Mouse (Mus musculus) cerebellum, adult 11 months (tissue): ENCODE results near the gene Ldlrap1.
A peak's percentile ranks its signal among the peaks of the same experiment; 100 is the strongest.
"Not testable (repeated sequence)": the region's sequence is repeated elsewhere in the genome, so short reads cannot be mapped to it uniquely, and the experiment has no call there.

Source experiments
- DNase-seq: peaks from one replicate; pipeline ENCODE4 v3.0.0; 2022

Ldlrap1 gene

DNA sequence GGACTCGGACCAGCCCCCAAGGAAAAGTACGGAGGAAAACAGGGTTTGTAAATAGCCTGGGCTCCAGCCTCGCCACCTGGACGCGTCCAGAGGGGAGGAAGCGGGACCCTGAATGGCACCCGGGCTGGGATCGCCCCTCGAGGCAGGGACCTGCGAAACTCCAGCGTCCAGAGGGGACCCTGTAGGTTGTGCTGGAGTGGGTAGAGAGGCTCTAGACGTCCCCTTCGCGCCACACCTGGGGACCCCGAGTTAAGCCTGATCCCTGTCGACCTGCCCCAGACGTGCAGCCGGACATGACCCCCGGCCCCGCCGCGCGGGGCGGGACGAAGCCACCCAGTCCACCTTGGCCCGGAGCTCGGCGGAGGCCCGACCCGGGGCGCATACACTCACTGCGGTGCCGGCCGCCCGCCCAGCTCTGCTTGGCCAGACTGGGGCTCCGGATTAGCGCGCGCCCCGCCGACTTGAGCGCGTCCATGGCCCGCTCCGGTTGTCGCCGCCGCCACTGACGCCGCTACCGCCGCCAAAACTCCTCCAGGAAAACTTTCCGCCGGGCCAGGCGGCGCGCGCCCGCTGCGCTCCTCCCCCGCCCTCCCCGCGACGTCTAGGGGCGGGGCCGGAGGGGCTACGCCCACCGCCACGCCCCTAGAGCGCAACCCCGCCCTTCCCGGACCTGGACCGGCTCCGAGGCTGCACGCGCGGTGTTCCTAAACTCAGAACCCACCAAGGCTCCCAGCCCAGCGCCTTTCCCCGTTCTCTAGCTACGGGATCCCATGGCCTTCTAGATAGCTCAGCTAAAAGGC, at the start of gene Ldlrap1:
Gene Ldlrap1, minus strand, starts transcription at position 599 of the 800 bp plus-strand sequence.
- peak; percentile 71 for DNase-seq

DNA sequence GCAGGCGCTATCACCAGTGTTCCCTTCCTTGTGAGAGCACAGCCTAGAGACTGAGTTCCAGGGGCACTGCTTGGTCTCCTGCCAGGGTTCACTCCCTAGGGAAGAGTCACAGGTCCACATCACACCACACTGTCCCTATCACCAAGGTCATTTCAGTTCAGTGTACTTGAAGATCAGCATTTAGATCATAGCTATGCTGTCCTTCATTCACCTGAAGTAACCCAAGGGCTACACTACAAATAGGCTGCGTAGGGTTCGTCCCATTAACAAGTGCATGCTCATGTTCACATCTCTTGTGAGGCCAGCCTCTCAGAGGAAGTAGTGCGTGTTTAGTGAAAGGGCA, 46.4 kb upstream of the Ldlrap1 start:
- DNase-seq, result no peak

DNA sequence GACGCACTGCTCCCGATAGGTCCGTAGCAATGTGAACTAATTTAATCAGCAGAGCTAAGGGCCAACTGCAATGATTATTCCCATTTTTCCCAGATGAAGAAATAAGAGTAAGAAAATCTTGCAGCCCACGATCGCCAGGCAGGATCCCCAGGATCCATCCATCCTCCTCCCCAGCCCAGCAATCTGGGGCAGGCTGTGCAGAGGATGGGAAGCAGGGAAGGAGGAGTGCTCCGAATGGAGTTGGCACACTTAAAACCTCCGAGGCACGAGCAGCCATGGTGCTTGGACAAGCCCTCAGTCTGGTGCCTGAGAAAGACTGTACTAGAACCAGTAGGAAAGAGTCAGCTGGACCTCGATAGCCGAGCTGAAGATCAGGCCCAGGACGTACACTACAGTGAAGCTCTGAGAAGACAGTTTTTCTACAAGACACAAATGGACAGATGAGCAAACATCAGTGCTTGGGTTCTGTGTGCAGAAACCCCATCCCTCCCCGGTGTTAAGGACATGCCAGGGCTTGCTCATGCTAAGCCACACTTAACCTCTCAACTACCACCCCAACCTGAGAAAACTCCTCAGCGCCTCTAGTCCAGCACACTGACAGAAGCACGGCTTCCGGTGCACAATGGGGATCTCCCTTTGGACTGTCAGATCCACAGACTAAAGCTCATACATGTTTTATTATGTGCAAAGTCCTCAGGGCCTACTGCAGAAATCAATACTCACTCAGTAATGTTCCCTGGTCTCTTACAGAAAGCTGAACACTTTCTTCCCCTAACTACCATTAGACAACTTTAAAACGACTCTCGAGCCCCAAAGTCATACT, 45.8 kb upstream of the Ldlrap1 start:
- DNase-seq, result no peak

DNA sequence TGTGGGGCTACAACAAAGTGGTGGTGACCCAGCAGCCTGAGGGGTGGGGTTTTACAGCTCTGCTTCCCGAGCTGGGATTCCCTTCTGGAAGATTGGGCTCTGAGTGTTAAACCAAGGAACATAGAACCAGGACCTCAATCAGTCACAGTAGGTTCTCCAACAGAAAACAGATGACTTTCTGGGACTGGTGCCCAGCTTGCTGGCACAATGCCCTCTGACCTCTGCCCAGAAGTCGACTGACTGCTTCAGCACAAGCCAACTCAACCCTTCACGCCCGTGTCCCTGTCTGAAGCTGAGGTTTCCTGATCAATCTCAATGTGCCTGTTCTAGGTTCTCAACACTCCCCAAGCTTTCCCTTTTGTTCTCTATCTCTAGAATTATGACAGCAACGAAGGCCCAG, 36.9 kb upstream of the Ldlrap1 start:
- peak; percentile 66 for DNase-seq

DNA sequence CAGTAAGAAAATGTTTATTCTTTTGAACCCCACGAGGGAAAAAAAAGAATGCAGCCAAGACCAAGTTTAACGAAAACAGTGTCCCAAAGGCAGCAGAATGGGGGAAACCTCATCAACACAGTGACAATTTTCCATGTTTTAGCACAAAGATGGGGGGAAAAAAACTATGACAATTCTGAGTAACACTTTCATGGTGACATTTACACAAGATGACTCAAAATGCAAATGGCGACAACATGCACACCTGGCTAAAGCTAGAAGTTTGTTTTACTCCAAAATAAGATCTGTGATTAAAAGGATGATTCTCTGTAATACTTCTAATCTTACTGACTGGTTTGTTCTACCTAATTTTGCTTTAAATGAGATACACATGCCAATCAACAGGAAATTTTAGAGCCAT, 34.9 kb upstream of the Ldlrap1 start:
- DNase-seq, result no peak

DNA sequence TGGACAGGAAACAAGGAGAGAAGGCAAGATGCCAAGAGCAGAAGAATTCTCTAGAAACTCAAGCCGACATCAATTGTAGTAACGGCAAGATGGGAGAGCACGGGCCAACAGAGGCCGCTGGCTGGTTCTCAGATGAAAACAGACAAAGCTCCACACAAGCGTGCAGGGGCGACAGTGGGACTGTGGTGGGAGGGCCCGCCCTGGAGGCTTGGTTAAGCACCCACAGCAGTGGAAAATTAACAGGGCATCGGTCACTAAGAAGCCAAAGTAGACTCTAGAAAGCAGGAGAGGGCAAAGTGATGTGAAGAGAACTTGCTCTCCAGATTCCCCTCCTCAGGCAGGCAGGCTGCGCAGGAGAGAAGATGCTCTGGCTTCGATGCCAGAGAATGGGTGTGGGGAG, 34.3 kb upstream of the Ldlrap1 start:
- no peak for DNase-seq

DNA sequence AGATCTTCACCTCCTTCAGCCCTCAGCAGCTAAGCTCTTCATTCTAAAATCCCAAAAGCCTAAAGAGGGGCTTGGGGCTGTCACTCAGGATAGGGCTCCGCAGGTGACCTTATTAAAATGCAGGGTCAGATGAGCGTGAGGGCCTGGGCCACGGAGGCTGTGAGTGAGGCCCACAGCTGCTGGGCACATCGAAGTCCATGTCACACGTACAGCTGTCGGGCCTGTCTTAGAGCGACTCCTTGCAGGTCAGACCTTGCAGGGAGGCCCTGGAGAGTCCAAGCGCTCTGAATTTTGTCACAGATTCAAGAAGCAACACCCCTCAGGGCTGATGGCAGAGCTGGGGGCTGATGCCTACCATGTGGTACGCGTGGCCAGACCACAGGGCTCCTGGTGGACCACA, 32.9 kb upstream of the Ldlrap1 start:
- no peak for DNase-seq

DNA sequence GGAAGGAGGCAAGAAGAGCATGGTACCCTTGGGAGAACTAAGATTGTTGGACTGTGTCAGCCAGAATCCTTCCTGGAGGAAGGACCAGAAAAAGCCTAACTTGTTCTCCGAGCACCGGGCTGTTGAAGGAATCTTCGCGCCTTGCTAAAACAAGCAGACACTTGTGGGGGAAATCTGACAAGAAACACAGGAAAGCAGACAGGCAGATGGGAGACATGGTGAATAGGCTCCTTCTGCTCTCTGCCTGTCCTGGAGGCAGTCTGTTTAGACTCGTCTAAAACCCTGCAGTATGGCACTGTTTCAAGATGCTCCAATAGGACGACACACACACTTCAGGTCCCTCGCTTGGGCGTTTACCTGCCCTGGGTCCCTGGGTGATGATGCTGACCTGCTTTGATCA, 32.3 kb upstream of the Ldlrap1 start:
- DNase-seq, result no peak

DNA sequence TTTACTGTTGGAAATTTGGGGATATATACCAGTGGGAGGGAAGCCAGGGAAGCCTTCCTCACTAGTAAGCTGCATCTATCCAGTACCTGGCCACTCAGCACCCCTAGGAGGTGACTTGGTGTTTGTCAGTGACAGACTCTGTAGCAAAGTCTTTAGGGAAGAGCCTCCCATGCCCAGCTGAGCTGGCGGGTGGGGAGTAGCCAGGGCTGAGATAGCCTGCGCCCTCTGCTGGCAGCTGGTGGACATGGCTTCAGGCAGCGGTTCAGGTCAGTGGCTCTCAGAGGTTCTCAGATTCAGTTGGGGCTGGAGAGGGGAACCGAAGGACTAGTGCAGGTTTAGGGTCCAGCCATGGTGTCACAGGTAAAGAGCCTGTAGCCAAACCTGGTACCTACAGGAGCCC, 31.4 kb upstream of the Ldlrap1 start:
- peak; percentile 65 for DNase-seq

DNA sequence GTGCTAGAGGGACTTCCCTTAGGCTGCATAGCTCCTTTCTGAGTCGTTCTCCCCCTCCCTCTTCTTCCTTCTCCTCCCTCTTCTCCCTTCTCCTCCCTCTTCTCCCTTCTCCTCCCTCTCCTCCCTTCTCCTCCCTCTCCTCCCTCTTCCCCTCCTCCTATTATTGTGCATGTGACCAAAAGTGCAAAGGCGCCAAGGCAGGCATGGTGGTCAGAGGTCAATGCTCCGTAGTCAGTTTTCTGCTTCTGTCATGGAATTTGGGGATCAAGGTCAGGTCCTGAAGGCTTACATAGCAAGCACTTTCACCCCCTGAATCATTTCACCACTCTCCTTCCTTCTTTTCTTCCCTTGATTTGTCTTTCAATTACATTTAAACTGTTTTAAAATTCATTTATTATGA, 31.0 kb upstream of the Ldlrap1 start:
- no peak for DNase-seq

DNA sequence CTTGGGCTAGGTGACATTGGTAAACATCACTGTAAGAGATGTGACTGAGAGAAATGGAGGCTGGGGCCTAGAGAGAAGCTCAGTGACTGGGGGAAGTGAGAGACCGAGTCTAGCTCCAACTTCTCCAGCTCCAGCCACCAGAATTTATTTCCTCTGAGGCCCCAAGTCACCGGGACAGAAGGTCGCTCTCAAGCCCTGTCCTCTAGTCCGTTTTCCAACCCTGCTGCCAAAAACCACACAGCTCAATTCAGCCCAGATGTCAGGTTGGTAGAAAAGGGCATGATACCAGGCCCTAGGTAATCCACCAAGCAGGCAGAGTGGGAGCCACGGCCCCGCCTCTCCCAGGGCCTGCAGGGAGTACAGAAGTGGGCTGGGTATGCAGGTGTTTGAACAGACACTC, 29.8 kb upstream of the Ldlrap1 start:
- DNase-seq, result no peak

DNA sequence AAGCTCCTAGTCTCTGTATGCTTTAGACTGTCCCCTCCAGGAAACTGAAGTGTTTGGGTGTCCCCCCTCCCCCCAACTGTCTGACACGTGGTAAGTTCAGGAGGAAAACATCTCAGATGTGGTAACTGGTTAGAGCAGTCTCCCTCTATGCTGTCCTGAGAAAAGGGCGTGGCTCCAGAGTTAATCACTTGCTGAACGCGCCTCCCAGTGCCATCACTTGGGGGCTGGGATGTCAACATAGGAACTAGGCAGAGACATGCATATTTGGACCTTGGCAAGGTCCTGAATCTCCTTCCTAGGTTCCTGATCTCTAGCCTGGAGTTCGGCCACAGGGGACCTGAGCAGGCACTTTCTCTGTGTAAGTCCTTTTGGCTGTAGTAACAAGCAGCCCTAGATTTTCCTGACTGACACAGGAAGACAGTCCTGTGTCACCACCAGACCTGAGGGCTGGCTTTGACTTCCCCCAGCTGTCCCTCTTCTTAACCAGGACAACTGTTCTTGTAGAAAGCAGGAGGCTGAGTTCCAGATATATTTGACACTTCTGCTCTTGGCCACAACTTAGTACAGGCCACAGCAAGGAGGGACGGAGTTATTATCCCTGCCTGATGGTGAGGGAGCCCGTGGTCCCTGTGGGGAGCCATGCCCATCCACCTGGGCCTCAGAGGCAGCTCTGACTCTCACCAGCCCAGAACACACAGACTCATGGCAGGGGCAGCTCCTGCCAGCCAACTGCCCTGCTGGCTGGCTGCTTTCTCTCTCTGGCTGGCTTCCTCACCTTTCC, 28.9 kb upstream of the Ldlrap1 start:
- DNase-seq, result peak; percentile 57

DNA sequence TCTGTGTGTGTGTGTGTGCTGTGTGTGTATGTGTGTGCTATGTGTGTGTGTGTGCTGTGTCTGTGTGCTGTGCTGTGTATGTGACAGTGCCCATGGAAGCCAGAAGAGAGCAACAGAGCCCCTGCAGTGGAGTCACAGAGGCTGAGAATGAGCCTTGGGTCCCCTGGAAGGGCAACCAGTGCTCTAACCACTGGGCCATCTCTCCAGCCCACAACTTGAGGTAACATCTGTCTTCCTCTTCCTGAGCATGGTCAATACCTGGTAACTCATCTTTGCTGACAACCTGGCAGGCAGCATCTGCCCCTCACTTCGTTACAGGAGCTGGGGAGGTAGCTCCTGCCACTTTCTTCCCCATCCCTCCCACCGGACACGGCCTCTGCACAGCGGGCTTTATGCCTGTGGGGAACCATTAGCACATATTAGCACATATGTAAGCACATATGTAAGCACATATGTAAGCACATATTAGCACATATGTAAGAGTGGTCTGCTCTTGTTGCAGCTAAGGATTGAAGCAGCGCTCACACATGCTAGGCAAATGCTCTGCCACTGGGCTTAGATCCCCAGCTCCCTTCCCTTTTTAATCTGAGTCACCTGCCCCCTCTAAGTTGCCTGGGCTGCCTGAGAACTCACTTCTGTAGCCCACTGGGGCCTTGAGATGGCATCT, 28.1 kb upstream of the Ldlrap1 start:
- no peak for DNase-seq

DNA sequence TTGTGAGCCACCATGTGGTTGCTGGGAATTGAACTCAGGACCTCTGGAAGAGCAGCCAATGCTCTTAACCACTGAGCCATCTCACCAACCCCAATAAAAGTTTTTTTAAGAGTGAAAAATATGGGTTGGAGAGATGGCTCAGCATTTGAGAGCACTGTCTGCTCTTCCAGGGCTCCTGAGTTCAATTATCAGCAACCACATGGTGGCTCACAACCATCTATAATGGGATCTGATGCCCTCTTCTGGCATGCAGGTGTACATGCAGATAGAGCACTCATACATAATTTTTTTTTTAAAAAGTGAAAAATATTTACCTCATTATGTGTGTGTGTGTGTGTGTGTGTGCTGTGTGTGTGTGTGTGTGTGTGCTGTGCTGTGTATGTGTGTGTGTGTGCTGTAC, 27.1 kb upstream of the Ldlrap1 start:
- DNase-seq, result not testable (repeated sequence)

DNA sequence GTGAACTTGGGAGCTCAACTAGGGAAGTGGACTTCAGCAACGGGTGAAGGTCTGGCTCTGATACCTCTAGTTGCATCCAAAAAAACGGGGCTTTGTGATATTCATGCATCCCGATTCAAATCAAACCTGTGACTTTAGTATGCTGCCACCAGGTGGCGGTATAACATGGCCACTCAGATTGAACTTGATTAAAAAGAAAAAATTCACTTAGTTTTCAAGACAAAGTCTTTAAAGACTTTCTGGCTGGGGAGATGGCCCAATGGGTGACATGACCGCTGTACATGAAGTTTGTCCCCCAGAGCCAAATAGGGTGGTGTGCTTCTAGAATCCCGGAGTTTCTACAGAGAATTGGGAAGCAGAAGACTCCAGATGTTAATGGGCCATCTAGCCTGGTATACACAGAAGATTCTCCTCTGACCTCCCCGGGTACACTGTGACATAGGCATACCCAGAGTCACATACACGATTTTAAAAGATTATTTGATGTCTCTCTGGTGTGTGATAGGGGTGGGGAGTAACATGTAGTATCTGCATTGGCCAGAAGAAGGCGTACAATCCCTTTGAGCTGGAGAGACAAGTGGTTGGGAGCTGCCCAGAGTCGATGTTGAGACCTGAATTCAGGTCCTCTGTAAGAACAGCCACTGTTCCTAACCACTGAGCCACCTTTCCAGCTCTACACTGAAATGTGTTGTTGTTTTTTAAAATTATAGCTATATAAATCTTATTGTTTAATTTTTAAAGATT, 25.6 kb upstream of the Ldlrap1 start:
- DNase-seq, result no peak

DNA sequence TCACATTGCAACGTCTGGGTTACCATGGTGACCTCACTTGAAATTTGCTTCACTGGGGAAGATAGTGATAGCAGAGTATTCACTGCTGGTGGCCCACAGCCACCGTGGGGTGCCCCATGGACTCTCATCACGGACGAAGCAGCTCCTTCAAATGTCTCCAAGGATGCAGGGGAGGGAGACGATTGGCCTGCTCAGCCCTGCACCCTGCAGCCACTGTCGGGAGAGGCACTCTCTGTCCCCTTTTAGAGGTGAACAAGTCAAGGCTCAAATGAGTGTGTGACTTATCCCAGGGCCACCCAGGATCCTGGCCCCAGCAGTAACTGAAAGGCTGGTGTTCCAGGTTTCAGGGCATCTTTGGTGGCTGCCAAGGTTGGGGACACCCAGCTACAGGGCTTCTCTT, 23.9 kb upstream of the Ldlrap1 start:
- no peak for DNase-seq

DNA sequence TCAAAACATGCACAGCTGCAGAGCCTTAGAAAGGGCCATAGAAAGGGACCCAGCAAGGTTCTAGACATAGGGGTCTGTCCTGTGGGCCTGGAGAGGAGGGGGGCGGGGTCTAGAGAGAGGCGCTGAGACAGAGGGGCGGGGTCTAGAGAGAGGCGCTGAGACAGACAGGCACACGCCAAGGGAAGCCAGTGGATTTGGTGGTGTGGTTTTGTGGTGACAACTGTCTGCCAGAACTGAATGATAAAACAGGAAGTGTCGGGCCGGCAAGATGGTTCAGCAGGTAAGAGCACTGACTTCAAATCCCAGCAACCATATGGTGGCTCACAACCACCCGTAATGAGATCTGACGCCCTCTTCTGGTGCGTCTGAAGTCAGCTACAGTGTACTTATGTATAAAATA, 19.1 kb upstream of the Ldlrap1 start:
- no peak for DNase-seq

DNA sequence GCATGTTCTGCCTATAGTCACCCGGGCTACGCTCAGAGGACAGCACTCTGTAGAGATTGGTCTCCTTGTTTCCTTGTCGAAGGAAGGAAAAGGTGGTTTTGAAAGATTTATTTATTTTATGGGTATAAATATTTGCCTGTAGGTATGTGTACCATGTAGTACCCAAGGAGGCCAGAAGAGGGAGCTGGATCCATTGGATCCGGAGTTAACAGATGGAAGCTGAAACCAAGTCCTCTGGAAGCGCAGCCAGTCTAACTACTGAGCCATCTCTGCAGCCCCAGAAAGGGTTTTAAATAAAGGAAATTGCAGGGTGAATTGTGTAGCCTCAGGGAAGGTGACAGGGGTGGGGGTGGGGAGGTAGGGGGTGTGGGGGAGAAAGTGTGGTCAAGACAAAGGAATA, 16.9 kb upstream of the Ldlrap1 start:
- DNase-seq, result no peak

DNA sequence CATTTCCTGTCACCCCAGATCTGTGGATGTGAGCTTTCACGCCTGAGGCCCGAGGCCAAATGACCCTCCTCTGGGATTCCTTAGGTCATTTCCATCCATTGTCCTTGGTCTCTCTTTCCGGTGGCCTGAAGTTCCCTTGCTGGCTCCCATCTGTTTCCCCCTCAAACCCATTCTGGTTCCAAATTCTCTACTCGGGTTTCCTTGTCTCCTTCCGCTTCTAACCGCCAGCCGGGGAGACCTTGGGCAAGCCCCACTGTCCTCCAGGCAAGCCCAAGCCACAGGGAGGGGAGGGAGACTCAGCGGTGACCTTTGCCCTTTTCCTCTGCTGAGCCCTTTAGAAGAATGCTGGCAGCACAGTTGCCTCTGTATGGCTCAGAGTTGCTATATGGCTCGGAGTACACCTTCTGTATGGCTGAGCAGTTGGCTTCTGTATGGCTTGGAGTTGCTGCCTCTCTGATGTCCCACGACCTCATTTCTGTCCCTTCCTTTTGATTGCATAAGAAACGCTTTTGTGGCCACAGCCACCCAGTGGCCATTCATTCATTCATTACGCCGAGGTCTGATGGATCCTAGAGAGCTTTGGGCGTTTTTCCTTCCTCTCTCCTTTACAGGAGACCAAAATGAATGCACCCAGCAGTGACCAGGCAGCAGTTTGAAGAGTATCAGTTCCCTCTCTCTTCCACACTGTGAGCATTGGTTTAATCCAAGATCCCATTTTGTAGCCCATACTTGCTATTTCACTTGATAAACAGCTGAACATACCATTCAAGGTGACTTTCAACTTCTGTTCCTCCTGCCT, 11.5 kb upstream of the Ldlrap1 start:
- DNase-seq, result no peak

DNA sequence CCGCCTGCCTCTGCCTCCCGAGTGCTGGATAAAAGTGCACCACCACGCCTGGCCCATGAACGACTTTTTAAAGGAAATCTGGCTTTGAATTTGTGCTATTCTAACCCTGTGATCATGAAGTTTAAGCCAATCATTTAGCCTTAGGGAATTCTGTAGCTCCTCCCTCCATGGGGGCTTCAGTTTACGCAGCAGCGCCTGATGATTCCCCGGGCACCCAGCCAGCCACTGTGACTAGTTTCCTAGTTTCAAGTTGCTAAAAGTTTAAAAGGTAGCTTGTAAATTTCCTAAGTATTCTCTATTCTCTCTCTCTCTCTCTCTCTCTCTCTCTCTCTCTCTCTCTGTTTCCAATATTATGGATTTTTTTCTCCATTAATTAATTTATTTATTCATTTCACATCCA, 8.4 kb upstream of the Ldlrap1 start:
- no peak for DNase-seq

DNA sequence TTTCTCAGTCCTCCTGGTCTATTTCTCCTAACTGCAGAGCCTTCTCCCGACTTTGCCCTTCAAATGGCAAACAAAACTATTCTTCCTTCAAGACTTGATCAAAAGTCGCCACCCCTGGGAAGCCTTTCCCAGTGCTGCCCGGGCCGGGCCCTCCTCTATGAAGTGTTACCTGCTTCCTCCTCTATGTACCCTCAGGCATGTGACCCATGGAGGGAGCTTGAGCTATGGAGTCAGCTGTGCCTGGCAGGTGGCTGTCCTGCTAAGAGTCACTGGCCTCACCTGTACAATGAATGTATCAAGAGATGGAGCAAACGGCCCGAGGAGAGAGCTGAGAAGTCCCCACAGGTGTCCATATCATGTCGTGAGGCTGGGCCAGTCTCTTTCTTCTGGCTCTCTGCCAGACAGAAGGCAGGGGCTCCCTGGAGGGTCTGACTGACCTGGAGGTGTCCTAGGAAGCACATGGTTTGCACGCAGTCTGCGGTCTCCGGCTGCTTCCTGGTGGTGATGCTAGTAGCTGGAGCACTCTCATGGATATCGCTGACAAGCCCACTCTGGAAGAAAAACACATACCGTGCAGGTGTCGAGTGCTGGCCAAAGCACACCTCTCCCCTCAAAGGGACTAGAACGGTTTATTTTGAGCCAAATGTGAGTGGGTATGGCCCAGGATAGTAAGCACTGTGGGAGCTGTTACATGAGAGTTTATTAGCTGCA, 7.6 kb upstream of the Ldlrap1 start:
- DNase-seq, result no peak
